Mouse (Mus musculus) lung, adult 2 months (tissue): Measurements from ENCODE around the gene Tcf7l1. TPM values are rescaled to one million over a fixed set of nuclear protein-coding genes. Genes with fewer than 3 reads are reported as not detected.
A peak's percentile ranks its signal among the peaks of the same experiment; 100 is the strongest.

Experiments used
- DNase-seq: peaks from one replicate; pipeline ENCODE4 v3.0.0; 2022
- H3K4me1 ChIP-seq: fragments of 200-500 bp; 2 replicates; pipeline ENCODE4 v1.6.1; 2011; ENCODE audit warnings: low read length; ENCODE audit not compliant: control insufficient read depth, insufficient read depth
- H3K4me3 ChIP-seq: fragments of 200-500 bp; replicated peaks from 2 replicates; pipeline ENCODE3; 2011; ENCODE audit warnings: low read depth, mild to moderate bottlenecking, control low read depth, low read length; ENCODE audit errors: extremely low read depth
- CTCF ChIP-seq: fragments of 200-500 bp; IDR thresholded peaks from 2 replicates; pipeline ENCODE4 v1.5.1; 2011; ENCODE audit warnings: mild to moderate bottlenecking, low read length, control low read depth; ENCODE audit not compliant: insufficient read depth
- POLR2A ChIP-seq: fragments of 200-500 bp; IDR thresholded peaks from 2 replicates; pipeline ENCODE4 v1.6.1; 2011; ENCODE audit warnings: low read depth, mild to moderate bottlenecking, control low read depth, low read length, borderline replicate concordance; ENCODE audit errors: extremely low read depth
- WGBS: fragments of 180-500 bp; shearing (Covaris S2); methylation state at CpG from one replicate; pipeline ENCODE4 v1.1.7; 2018; 5-methylcytosine and 5-hydroxymethylcytosine counted together
- polyA plus RNA-seq: library from polyadenylated mRNA; depleted of rRNA; stranded (reverse); fragments of >200 nt; gene quantifications from 2 replicates; pipeline ENCODE4 v1.2.3, GENCODE M21; 2012

Gene Tcf7l1
- polyA plus RNA-seq, 1 experiment = 30.1 TPM

DNA sequence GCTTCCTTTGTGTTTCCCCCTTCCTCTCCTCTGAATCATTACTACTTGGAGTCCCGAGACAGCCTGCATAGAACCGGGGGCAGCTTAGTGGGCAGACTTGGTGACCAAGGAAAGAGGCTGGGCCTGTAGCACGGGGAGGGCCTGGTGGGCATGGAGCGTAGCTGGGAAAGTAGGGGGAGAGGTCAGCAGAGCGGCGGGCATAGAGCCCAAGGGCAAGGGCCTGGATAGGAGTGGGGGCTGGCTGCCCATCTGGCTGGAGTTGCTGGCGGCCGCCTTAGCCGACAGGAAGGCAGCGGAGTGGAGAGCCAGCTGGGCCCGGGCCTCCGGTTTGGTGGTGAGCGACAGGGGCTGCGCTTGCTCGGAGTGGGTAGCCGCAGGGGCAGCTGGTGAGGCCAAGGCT lies 161.8 kb downstream of the Tcf7l1 start:
- Histone ChIP-seq H3K4me3 (no peak overlapping the region), H3K4me1 (no peaks in the 10 kb centered on the region)
- TF ChIP-seq POLR2A = no peak
- no peak for TF ChIP-seq CTCF
- WGBS = 83% methylated on average over 16 of the region's 16 CpGs
- DNase-seq = no peak

GRCm38 (mm10) chr6:72626391-72626790 lies 162.7 kb downstream of the Tcf7l1 start:
- TF ChIP-seq POLR2A (no peak), CTCF (no peak)
- no peak overlapping the region for H3K4me3 ChIP-seq
- no peak for DNase-seq

GRCm38 (mm10) chr6:72623661-72624402 lies 165.2 kb downstream of the Tcf7l1 start:
- DNase-seq = no peak
- Histone ChIP-seq H3K4me3 (no peak overlapping the region), H3K4me1 (no peaks in the 10 kb centered on the region)
- 70% methylated on average over 8 of the region's 8 CpGs for WGBS
- TF ChIP-seq CTCF (no peak), POLR2A (no peak)

More at GRCm38 (mm10) chr6:72626391-72626790, 162.7 kb downstream of the Tcf7l1 start:
- no peaks in the 10 kb centered on the region for H3K4me1 ChIP-seq
- WGBS = 86% methylated on average over 7 of the region's 7 CpGs

DNA sequence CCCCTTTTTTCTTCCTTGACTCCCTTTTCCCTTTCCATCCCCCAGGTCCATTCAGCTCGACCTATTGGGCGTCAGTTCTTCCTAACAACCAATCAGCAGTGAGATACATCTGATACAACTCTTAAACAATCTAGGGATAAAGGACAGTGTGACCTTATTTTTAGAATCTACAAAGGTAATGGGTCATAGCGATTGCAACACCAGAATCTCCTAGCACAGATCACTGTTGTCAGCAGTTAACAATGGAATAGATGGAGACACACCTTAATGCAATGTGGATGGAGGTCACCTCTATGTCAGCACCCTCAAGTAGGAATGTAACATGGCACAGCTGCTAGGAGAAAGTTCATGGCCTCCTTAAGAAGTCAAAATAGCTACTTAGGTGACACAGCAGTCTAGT lies 166.1 kb downstream of the Tcf7l1 start:
- no peak overlapping the region for H3K4me3 ChIP-seq
- 50% methylated on average over 3 of the region's 3 CpGs for WGBS
- TF ChIP-seq CTCF (no peak), POLR2A (no peak)
- H3K4me1 ChIP-seq = no peaks in the 10 kb centered on the region
- no peak for DNase-seq

DNA sequence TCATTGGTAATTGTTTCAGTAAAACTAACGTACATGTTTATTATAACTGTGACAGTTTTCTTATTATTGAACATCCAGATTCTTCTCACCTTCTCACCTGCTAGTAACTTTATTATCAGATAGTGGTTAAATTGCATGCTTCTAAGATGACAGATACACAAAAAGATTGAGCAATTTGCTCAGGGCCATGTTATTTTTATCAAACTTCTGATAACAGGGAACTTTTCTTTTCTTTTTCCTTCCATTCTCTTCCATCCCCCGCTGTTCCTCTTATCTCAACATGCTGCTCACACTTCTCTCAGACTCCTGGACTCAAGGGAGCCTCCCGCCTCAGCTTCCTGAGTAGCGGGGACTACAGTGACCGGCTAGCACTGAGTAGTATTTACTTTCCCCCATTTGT lies 168.1 kb downstream of the Tcf7l1 start:
- WGBS = 46% methylated on average over 5 of the region's 5 CpGs
- Histone ChIP-seq H3K4me1 (no peaks in the 10 kb centered on the region), H3K4me3 (no peak overlapping the region)
- no peak for TF ChIP-seq CTCF
- TF ChIP-seq POLR2A = no peak
- DNase-seq = no peak

DNA sequence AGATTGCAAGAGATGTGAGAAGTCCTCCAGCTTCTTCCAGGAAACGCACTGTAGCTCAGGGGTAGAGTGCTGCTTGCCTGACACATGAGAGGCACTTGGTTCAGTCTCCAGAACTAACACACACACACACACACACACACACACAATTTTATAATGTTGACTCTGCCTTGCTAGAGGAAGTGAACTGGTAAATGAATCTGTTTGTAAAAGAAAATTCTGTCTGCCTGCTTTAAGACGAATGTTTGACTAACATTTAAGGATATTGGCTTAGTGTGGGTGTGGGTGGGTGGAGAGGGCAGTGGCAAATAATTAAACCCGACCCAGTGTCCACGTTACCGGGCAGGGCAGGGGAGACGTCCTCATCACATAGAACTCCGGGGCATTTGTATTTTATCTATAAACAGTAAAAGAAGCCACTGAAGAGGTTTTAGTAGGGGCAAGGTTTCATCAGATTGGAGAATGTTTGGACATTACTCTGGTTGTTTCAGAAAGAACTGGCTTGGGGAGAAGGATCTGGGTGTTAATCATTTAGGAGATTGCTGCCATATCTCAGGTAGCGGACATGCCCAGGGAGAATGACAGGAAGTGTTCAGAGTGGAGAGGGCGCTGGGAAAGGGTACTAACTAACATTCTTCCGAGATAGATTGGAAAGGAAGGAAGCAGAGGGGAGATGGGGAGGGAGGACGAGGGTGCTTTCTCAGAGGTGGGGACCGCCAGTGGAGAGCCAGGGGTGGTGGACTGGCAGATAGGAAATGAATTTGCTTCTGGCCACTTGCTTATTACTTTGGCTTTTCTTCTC lies 169.1 kb downstream of the Tcf7l1 start:
- Histone ChIP-seq H3K4me3 (no peak overlapping the region), H3K4me1 (peaks cover 2% of the 10 kb centered on the region; the same call in 1 of the 2 replicates)
- WGBS = 16% methylated on average over 12 of the region's 12 CpGs
- TF ChIP-seq POLR2A (no peak), CTCF (no peak)
- DNase-seq = no peak

DNA sequence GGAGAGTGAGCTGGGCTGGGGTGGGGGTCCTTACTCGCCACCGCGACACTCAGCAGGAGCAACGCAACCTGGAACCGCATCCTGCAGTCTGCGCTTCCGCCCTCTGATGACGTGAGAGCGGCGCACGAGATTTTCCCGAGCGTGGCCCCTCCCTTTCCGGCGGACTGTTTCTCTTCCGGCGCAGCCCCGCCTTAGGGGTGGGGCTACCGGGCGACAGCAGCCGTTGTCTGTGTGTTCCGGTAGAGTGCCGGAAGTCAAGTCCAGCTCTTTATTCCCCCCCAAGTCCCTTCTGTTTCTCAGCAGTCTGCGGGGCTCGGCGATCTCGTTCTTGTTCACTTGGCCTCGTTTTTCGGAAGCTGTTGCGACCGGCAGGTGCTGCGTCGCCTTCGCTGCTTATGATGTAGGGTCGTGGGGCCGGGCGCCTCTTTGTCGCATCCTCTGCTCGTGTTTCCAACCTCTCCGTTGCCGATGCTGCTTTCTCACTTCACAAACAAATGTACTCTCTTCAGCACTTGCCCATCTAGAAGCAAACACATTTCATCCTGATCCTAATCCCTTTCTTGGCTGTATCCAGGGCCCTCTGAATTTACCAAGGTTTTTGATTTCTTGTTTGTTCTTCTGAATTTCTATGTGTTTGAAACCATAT lies 172.3 kb downstream of the Tcf7l1 start, which contains the start of gene Tgoln1:
Gene Tgoln1 (minus strand): TSS at position 358 of the 646 bp plus-strand sequence.
- WGBS = 0% methylated on average over 41 of the region's 41 CpGs
- TF ChIP-seq POLR2A = peak; percentile 98; the same call in 1 of the 2 replicates
- no peak for TF ChIP-seq CTCF

DNA sequence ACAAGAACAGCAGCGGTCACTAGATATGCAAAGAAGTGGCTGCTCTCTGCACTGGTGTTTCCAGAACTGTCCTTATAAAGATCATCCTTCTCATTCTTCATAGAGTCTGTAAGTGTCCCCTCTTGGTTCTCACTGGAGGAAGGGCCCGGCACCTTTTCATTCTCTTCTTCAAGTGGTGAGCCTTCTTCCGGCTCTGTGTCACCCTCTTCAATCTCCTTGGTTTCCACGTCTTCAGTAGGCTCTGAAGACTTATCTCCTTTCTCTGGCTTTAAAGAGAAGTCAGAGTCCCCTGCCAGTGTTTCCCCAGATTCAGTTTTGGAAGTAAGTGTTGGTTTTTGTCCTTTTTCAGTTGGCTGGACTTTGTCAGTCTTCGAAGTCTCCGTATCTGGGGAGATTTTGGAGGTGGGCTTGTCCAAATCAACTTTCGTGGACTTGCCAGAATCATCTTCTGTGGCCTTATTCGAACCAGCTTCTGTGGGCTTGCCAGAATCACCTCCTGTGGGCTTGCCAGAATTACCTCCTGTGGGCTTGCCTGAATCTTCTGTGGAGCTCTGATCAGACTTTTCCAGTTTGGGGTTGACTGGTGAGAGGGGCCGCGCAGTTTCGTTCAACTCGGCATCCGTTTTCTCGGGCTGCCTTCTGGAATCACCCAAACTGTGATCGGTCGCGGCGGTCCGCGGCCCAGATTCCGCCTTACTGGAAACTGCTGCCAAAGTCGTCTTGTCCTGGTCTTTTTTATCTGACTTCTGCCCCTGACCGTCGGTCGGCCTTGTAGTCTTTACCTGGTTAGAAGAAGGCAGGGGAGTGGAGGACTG lies 173.3 kb downstream of the Tcf7l1 start:
- no peak for DNase-seq
- TF ChIP-seq CTCF (no peak), POLR2A (no peak)
- 14% methylated on average over 25 of the region's 25 CpGs for WGBS
- H3K4me3 ChIP-seq = peak overlapping the region; percentile 92
- H3K4me1 ChIP-seq = peaks cover 5% of the 10 kb centered on the region; the same call in 1 of the 2 replicates

More for the DNA sequence above, 172.3 kb downstream of the Tcf7l1 start, which contains the start of gene Tgoln1:
- peaks cover 5% of the 10 kb centered on the region; the same call in 1 of the 2 replicates for H3K4me1 ChIP-seq
- peak within 1 kb of the TSS; percentile 92 for H3K4me3 ChIP-seq
- DNase-seq = peak; percentile 93
